Mouse (Mus musculus): Measurements from ENCODE around the gene Prkn. TPM values are rescaled to one million over a fixed set of nuclear protein-coding genes. Genes with fewer than 3 reads are reported as not detected.

Gene Prkn
- polyA plus RNA-seq, 1 experiment from 2014 or later, result 3.5 TPM

- H3K27ac ChIP-seq (replicated peaks in 1 of 2; ENCODE audit: control insufficient read depth in 1 of 2, insufficient read depth in 1 of 2, low read depth in 2 of 2, low read length in 2 of 2), result no peak overlapping the region
- no peaks in the 10 kb centered on the region for H3K27me3 ChIP-seq (ENCODE audit: control insufficient read depth, insufficient read depth, low read length)
- ATAC-seq (ENCODE audit: insufficient number of reproducible peaks, insufficient read depth, low FRiP score, low read depth), result no peak
- H3K9me3 ChIP-seq (ENCODE audit: control insufficient read depth, low read length), result no peaks in the 10 kb centered on the region
- no peaks in the 10 kb centered on the region for H3K4me1 ChIP-seq (ENCODE audit: control insufficient read depth in 2 of 2, insufficient read depth in 2 of 2, low read length in 2 of 2)
- no peak overlapping the region for H3K9ac ChIP-seq (ENCODE audit: low read length)
- 59% methylated on average over 4 of the region's 4 CpGs for whole genome bisulfite sequencing
- no peaks in the 10 kb centered on the region for H3K36me3 ChIP-seq (ENCODE audit: control insufficient read depth, insufficient read depth, low read length)
- no peak overlapping the region for H3K4me3 ChIP-seq (ENCODE audit: control insufficient read depth in 1 of 2, insufficient read depth in 1 of 2, low read depth in 1 of 2, low read length in 2 of 2)
- no peak overlapping the region for H3K4me2 ChIP-seq (ENCODE audit: low read length)
Observed at GRCm38 (mm10) chr17:11644016-11644415, 803.8 kb downstream of the Prkn start.

DNA sequence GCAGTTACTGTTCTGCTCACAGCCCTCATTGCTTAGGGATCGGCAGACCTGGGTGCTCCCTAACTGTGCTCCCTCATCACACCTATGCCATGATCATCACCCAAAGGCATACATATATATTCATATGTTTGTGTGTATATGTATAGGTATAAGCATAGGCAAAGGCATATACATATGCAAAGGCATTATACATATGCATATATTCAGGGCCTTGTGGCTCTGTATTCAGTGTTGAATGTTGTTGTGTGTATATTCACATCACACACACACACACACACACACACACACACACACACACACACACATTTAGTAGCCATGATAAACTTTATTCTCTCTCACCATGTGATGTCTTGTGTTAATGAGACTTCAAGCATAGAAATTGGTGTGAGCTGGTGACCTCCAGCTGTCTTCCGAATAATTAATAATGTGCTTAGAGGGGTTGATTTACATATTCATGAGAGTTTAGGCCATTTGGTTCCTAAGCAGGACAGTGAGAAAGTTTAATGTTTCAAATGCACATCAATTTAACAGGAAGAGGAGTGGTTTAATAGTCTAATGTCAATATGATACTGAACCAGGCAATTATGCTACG, 804.8 kb downstream of the Prkn start:
- Histone ChIP-seq H3K4me2 (ENCODE audit: low read length) (no peak overlapping the region), H3K36me3 (ENCODE audit: control insufficient read depth, insufficient read depth, low read length) (no peaks in the 10 kb centered on the region), H3K4me3 (ENCODE audit: control insufficient read depth in 1 of 2, insufficient read depth in 1 of 2, low read depth in 1 of 2, low read length in 2 of 2) (no peak overlapping the region), H3K27ac (replicated peaks in 1 of 2; ENCODE audit: control insufficient read depth in 1 of 2, insufficient read depth in 1 of 2, low read depth in 2 of 2, low read length in 2 of 2) (no peak overlapping the region), H3K9me3 (ENCODE audit: control insufficient read depth, low read length) (no peaks in the 10 kb centered on the region), H3K4me1 (ENCODE audit: control insufficient read depth in 2 of 2, insufficient read depth in 2 of 2, low read length in 2 of 2) (no peaks in the 10 kb centered on the region), H3K9ac (ENCODE audit: low read length) (no peak overlapping the region), H3K27me3 (ENCODE audit: control insufficient read depth, insufficient read depth, low read length) (no peaks in the 10 kb centered on the region)
- ATAC-seq (ENCODE audit: insufficient number of reproducible peaks, insufficient read depth, low FRiP score, low read depth), result no peak
- WGBS, result 89% methylated on average over 3 of the region's 3 CpGs

DNA sequence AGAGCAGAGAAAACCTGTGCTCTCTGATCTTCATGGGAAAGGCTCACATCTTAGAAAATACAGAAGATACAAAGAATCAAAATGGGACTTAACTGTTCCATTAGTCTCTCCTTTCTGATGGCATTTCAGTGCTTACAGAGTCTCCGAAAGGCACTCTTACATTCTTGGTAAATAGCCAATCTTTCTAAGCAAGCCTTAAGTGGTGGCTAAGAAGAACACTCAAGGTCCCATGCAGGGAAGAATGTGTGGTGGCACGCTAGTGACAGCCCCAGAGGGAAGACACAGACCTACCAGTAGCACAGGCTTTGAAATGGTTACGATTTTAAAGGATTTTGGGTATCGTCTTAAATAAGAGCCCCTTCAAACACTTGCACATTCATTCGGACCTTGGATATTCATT, 816.2 kb downstream of the Prkn start:
- H3K4me1 ChIP-seq (ENCODE audit: control insufficient read depth in 2 of 2, insufficient read depth in 2 of 2, low read length in 2 of 2), result no peaks in the 10 kb centered on the region; a peak in 1 of 4 replicates
- H3K9me3 ChIP-seq (ENCODE audit: control insufficient read depth, low read length), result no peaks in the 10 kb centered on the region
- no peak overlapping the region for H3K9ac ChIP-seq (ENCODE audit: low read length)
- H3K4me3 ChIP-seq (ENCODE audit: control insufficient read depth in 1 of 2, insufficient read depth in 1 of 2, low read depth in 1 of 2, low read length in 2 of 2), result no peak overlapping the region
- no peak overlapping the region for H3K4me2 ChIP-seq (ENCODE audit: low read length)
- no peaks in the 10 kb centered on the region for H3K36me3 ChIP-seq (ENCODE audit: control insufficient read depth, insufficient read depth, low read length)
- H3K27me3 ChIP-seq (ENCODE audit: control insufficient read depth, insufficient read depth, low read length), result no peaks in the 10 kb centered on the region
- 53% methylated on average over 5 of the region's 5 CpGs for WGBS
- ATAC-seq (ENCODE audit: insufficient number of reproducible peaks, insufficient read depth, low FRiP score, low read depth), result no peak
- H3K27ac ChIP-seq (replicated peaks in 1 of 2; ENCODE audit: control insufficient read depth in 1 of 2, insufficient read depth in 1 of 2, low read depth in 2 of 2, low read length in 2 of 2), result no peak overlapping the region

GRCm38 (mm10) chr17:11656878-11657277, 816.7 kb downstream of the Prkn start:
- no peak overlapping the region for H3K27ac ChIP-seq (replicated peaks in 1 of 2; ENCODE audit: control insufficient read depth in 1 of 2, insufficient read depth in 1 of 2, low read depth in 2 of 2, low read length in 2 of 2)
- H3K4me3 ChIP-seq (ENCODE audit: control insufficient read depth in 1 of 2, insufficient read depth in 1 of 2, low read depth in 1 of 2, low read length in 2 of 2), result no peak overlapping the region
- H3K4me1 ChIP-seq (ENCODE audit: control insufficient read depth in 2 of 2, insufficient read depth in 2 of 2, low read length in 2 of 2), result no peaks in the 10 kb centered on the region; a peak in 1 of 4 replicates
- H3K27me3 ChIP-seq (ENCODE audit: control insufficient read depth, insufficient read depth, low read length), result no peaks in the 10 kb centered on the region
- WGBS, result 84% methylated on average over 3 of the region's 3 CpGs
- no peak for ATAC-seq (ENCODE audit: insufficient number of reproducible peaks, insufficient read depth, low FRiP score, low read depth)
- no peaks in the 10 kb centered on the region for H3K9me3 ChIP-seq (ENCODE audit: control insufficient read depth, low read length)
- no peaks in the 10 kb centered on the region for H3K36me3 ChIP-seq (ENCODE audit: control insufficient read depth, insufficient read depth, low read length)
- H3K4me2 ChIP-seq (ENCODE audit: low read length), result no peak overlapping the region
- H3K9ac ChIP-seq (ENCODE audit: low read length), result no peak overlapping the region

DNA sequence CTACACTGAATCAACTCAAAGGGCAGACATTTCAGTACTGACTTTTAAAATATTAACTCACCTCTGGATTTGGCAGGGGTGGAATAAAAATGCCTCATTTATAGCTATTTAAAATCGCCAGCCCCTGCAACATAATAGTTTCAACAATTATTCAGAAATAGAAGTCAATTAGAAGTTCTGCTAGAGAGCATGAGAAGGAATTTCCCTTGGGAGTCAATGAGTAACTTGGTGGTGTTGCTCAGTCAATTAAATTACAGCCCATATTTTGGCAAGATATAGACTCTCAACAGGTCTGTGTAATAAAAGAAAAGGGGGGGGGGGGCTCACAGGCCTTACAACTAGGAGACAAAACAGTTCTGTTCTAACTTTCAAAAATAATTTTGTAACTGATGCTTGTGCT, 821.7 kb downstream of the Prkn start:
- no peaks in the 10 kb centered on the region for H3K9me3 ChIP-seq (ENCODE audit: control insufficient read depth, low read length)
- H3K27me3 ChIP-seq (ENCODE audit: control insufficient read depth, insufficient read depth, low read length), result no peaks in the 10 kb centered on the region
- no peak overlapping the region for H3K4me2 ChIP-seq (ENCODE audit: low read length)
- no peaks in the 10 kb centered on the region for H3K4me1 ChIP-seq (ENCODE audit: control insufficient read depth in 2 of 2, insufficient read depth in 2 of 2, low read length in 2 of 2)
- no peak overlapping the region for H3K4me3 ChIP-seq (ENCODE audit: control insufficient read depth in 1 of 2, insufficient read depth in 1 of 2, low read depth in 1 of 2, low read length in 2 of 2)
- H3K9ac ChIP-seq (ENCODE audit: low read length), result no peak overlapping the region
- no peak overlapping the region for H3K27ac ChIP-seq (replicated peaks in 1 of 2; ENCODE audit: control insufficient read depth in 1 of 2, insufficient read depth in 1 of 2, low read depth in 2 of 2, low read length in 2 of 2)
- H3K36me3 ChIP-seq (ENCODE audit: control insufficient read depth, insufficient read depth, low read length), result no peaks in the 10 kb centered on the region
- no peak for ATAC-seq (ENCODE audit: insufficient number of reproducible peaks, insufficient read depth, low FRiP score, low read depth)
- WGBS, result 59% methylated on average over 1 of the region's 1 CpGs

DNA sequence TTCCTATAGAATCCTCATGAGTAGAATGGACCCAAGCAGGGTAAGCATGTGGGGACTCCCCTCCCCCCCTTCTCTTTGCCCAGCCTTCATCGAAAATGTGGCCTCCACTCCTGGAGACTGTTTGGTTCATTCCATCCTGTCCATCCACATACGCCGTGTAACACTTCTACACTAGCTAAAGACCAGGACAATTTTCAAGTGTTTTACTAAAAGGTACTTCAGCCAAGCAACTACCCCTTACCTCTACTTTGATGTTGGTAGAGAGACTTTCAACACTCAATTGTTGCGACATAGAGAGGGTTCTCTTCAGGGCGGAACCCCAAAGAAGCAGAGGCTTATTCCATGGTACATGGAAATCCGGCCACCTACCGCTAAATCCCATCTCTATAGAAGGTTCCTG, 823.3 kb downstream of the Prkn start:
- Histone ChIP-seq H3K9me3 (ENCODE audit: control insufficient read depth, low read length) (no peaks in the 10 kb centered on the region), H3K9ac (ENCODE audit: low read length) (no peak overlapping the region), H3K4me1 (ENCODE audit: control insufficient read depth in 2 of 2, insufficient read depth in 2 of 2, low read length in 2 of 2) (no peaks in the 10 kb centered on the region), H3K27me3 (ENCODE audit: control insufficient read depth, insufficient read depth, low read length) (no peaks in the 10 kb centered on the region), H3K4me3 (ENCODE audit: control insufficient read depth in 1 of 2, insufficient read depth in 1 of 2, low read depth in 1 of 2, low read length in 2 of 2) (no peak overlapping the region), H3K36me3 (ENCODE audit: control insufficient read depth, insufficient read depth, low read length) (no peaks in the 10 kb centered on the region), H3K27ac (replicated peaks in 1 of 2; ENCODE audit: control insufficient read depth in 1 of 2, insufficient read depth in 1 of 2, low read depth in 2 of 2, low read length in 2 of 2) (no peak overlapping the region), H3K4me2 (ENCODE audit: low read length) (no peak overlapping the region)
- no peak for ATAC-seq (ENCODE audit: insufficient number of reproducible peaks, insufficient read depth, low FRiP score, low read depth)
- 85% methylated on average over 7 of the region's 7 CpGs for WGBS

GRCm38 (mm10) chr17:11664610-11665345, 824.6 kb downstream of the Prkn start:
- Histone ChIP-seq H3K4me1 (ENCODE audit: control insufficient read depth in 2 of 2, insufficient read depth in 2 of 2, low read length in 2 of 2) (no peaks in the 10 kb centered on the region), H3K9ac (ENCODE audit: low read length) (no peak overlapping the region), H3K27me3 (ENCODE audit: control insufficient read depth, insufficient read depth, low read length) (no peaks in the 10 kb centered on the region), H3K9me3 (ENCODE audit: control insufficient read depth, low read length) (no peaks in the 10 kb centered on the region), H3K36me3 (ENCODE audit: control insufficient read depth, insufficient read depth, low read length) (no peaks in the 10 kb centered on the region), H3K4me2 (ENCODE audit: low read length) (peak overlapping the region; percentile 54), H3K27ac (replicated peaks in 1 of 2; ENCODE audit: control insufficient read depth in 1 of 2, insufficient read depth in 1 of 2, low read depth in 2 of 2, low read length in 2 of 2) (no peak overlapping the region), H3K4me3 (ENCODE audit: control insufficient read depth in 1 of 2, insufficient read depth in 1 of 2, low read depth in 1 of 2, low read length in 2 of 2) (peak overlapping the region in 1 of 2 experiments; percentile 12; a peak in 1 of 4 replicates)
- WGBS, result 40% methylated on average over 20 of the region's 20 CpGs
- ATAC-seq (ENCODE audit: insufficient number of reproducible peaks, insufficient read depth, low FRiP score, low read depth), result no peak
